Mouse (Mus musculus) midbrain, embryonic 13.5 days (tissue): Measurements from ENCODE around the gene Gadd45gip1. TPM values are rescaled to one million over a fixed set of nuclear protein-coding genes. Genes with fewer than 3 reads are reported as not detected.
A peak's percentile ranks its signal among the peaks of the same experiment; 100 is the strongest.

Experiments used
- ATAC-seq: fragments of 200-750 bp; cut with Nextera tagmentation; 2 replicates; pipeline ENCODE4 v1.8.0; 2017; ENCODE audit warnings: mild to moderate bottlenecking, moderate TSS enrichment, moderate library complexity
- H3K27ac ChIP-seq: fragments of 300-500 bp; sonication (generic); 2 replicates; pipeline ENCODE4 v1.5.1; 2015; ENCODE audit warnings: inconsistent platforms, mild to moderate bottlenecking, moderate library complexity
- H3K27me3 ChIP-seq: fragments of 300-500 bp; sonication (generic); 2 replicates; pipeline ENCODE4 v1.6.1; 2015; ENCODE audit warnings: mild to moderate bottlenecking, inconsistent platforms
- H3K36me3 ChIP-seq: fragments of 300-500 bp; sonication (generic); 2 replicates; pipeline ENCODE4 v1.6.1; 2015; ENCODE audit warnings: mild to moderate bottlenecking, inconsistent platforms
- H3K4me1 ChIP-seq: fragments of 300-500 bp; sonication (generic); replicated peaks from 2 replicates; pipeline ENCODE4 v1.6.1; 2015; ENCODE audit warnings: inconsistent platforms
- H3K4me2 ChIP-seq: fragments of 300-500 bp; sonication (generic); replicated peaks from 2 replicates; pipeline ENCODE4 v1.6.1; 2015; ENCODE audit warnings: moderate library complexity, mild to moderate bottlenecking, inconsistent platforms
- H3K4me3 ChIP-seq: fragments of 300-500 bp; sonication (generic); replicated peaks from 2 replicates; pipeline ENCODE4 v1.5.1; 2015; ENCODE audit warnings: mild to moderate bottlenecking, inconsistent platforms
- H3K9ac ChIP-seq: fragments of 300-500 bp; sonication (generic); replicated peaks from 2 replicates; pipeline ENCODE4 v1.6.1; 2015; ENCODE audit warnings: mild to moderate bottlenecking, inconsistent platforms
- H3K9me3 ChIP-seq: fragments of 300-500 bp; sonication (generic); 2 replicates; pipeline ENCODE4 v1.6.1; 2016; ENCODE audit warnings: mild to moderate bottlenecking, inconsistent platforms
- WGBS: fragments of 180-500 bp; shearing (Covaris S2); methylation state at CpG from one replicate; pipeline ENCODE4 v1.1.7; 2015; 5-methylcytosine and 5-hydroxymethylcytosine counted together
- polyA plus RNA-seq: library from polyadenylated mRNA; unstranded; fragments of >200 nt; fragmentation: Nextera tagmentation; extraction: Ambion mirVana; gene quantifications from 2 replicates; pipeline ENCODE4 v1.2.1, GENCODE M21; 2015

Gadd45gip1 gene
- polyA plus RNA-seq, 1 experiment from 2014 or later: 34.5 TPM

GRCm38 (mm10) chr8:84799136-84799931 is 32.0 kb upstream of the Gadd45gip1 start:
- Histone ChIP-seq H3K27ac (peak overlapping the region; percentile 74), H3K9ac (peak overlapping the region; percentile 82), H3K4me3 (peak overlapping the region; percentile 68), H3K4me1 (peaks cover 33% of the 10 kb centered on the region), H3K27me3 (peaks cover 98% of the 10 kb centered on the region), H3K36me3 (no peaks in the 10 kb centered on the region), H3K4me2 (peak overlapping the region; percentile 96), H3K9me3 (no peaks in the 10 kb centered on the region)
- ATAC-seq: 0 out of 2 replicates have a peak, but pooled peaks have one; percentile 12
- WGBS: under 1% methylated on average over 74 of the region's 108 CpGs

GRCm38 (mm10) chr8:84799999-84800831 is 31.1 kb upstream of the Gadd45gip1 start, which contains the start of gene Nfix:
Gene Nfix, minus strand, starts transcription at chr8:84800344.
- Histone ChIP-seq H3K4me3 (peak within 1 kb of the TSS; percentile 68), H3K4me1 (peaks cover 27% of the 10 kb centered on the region), H3K9me3 (no peaks in the 10 kb centered on the region), H3K9ac (peak within 1 kb of the TSS; percentile 82), H3K27ac (peak within 1 kb of the TSS; percentile 74), H3K27me3 (peaks cover 98% of the 10 kb centered on the region), H3K36me3 (no peaks in the 10 kb centered on the region), H3K4me2 (peak within 1 kb of the TSS; percentile 96)
- peak; percentile 25; the same call in 1 of the 2 replicates for ATAC-seq
- WGBS: 1% methylated on average over 51 of the region's 125 CpGs

- H3K27ac ChIP-seq: no peak overlapping the region
- no peak overlapping the region for H3K4me2 ChIP-seq
- no peaks in the 10 kb centered on the region for H3K36me3 ChIP-seq
- no peak overlapping the region for H3K9ac ChIP-seq
- peaks cover 17% of the 10 kb centered on the region for H3K4me1 ChIP-seq
- H3K9me3 ChIP-seq: no peaks in the 10 kb centered on the region
- WGBS: 94% methylated on average over 5 of the region's 5 CpGs
- peaks cover 86% of the 10 kb centered on the region for H3K27me3 ChIP-seq
- ATAC-seq: no peak
- no peak overlapping the region for H3K4me3 ChIP-seq
Observed at GRCm38 (mm10) chr8:84806031-84806430, 25.3 kb upstream of the Gadd45gip1 start.

GRCm38 (mm10) chr8:84809109-84809940 is 22.0 kb upstream of the Gadd45gip1 start:
- no peak for ATAC-seq
- WGBS: 58% methylated on average over 12 of the region's 12 CpGs
- H3K36me3 ChIP-seq: no peaks in the 10 kb centered on the region
- H3K4me1 ChIP-seq: peaks cover 41% of the 10 kb centered on the region
- peak overlapping the region; percentile 15 for H3K27ac ChIP-seq
- H3K4me3 ChIP-seq: no peak overlapping the region
- no peak overlapping the region for H3K4me2 ChIP-seq
- H3K9me3 ChIP-seq: no peaks in the 10 kb centered on the region
- H3K27me3 ChIP-seq: peaks cover 70% of the 10 kb centered on the region
- no peak overlapping the region for H3K9ac ChIP-seq

- no peak overlapping the region for H3K27ac ChIP-seq
- 77% methylated on average over 5 of the region's 5 CpGs for WGBS
- no peak overlapping the region for H3K4me3 ChIP-seq
- peaks cover 47% of the 10 kb centered on the region for H3K4me1 ChIP-seq
- no peaks in the 10 kb centered on the region for H3K36me3 ChIP-seq
- H3K9me3 ChIP-seq: no peaks in the 10 kb centered on the region
- peaks cover 70% of the 10 kb centered on the region for H3K27me3 ChIP-seq
- no peak overlapping the region for H3K9ac ChIP-seq
- H3K4me2 ChIP-seq: no peak overlapping the region
- no peak for ATAC-seq
Observed at GRCm38 (mm10) chr8:84809941-84810280, 21.4 kb upstream of the Gadd45gip1 start.

- H3K4me1 ChIP-seq: peaks cover 52% of the 10 kb centered on the region
- peak overlapping the region; percentile 55 for H3K4me2 ChIP-seq
- H3K27me3 ChIP-seq: peaks cover 62% of the 10 kb centered on the region
- no peaks in the 10 kb centered on the region for H3K36me3 ChIP-seq
- peak overlapping the region; percentile 32 for H3K4me3 ChIP-seq
- H3K27ac ChIP-seq: peak overlapping the region; percentile 58; the same call in 1 of the 2 replicates
- H3K9me3 ChIP-seq: no peaks in the 10 kb centered on the region
- ATAC-seq: peak; percentile 87
- under 1% methylated on average over 32 of the region's 32 CpGs for WGBS
- H3K9ac ChIP-seq: peak overlapping the region; percentile 28; the same call in 1 of the 2 replicates
Observed at GRCm38 (mm10) chr8:84810896-84811295, 20.4 kb upstream of the Gadd45gip1 start.

- ATAC-seq: no peak
- H3K36me3 ChIP-seq: no peaks in the 10 kb centered on the region
- H3K9me3 ChIP-seq: no peaks in the 10 kb centered on the region
- H3K9ac ChIP-seq: peak overlapping the region; percentile 28; the same call in 1 of the 2 replicates
- peaks cover 52% of the 10 kb centered on the region for H3K4me1 ChIP-seq
- peaks cover 58% of the 10 kb centered on the region for H3K27me3 ChIP-seq
- H3K27ac ChIP-seq: peak overlapping the region; percentile 58; the same call in 1 of the 2 replicates
- 10% methylated on average over 10 of the region's 10 CpGs for WGBS
- peak overlapping the region; percentile 55 for H3K4me2 ChIP-seq
- H3K4me3 ChIP-seq: peak overlapping the region; percentile 32
Observed at GRCm38 (mm10) chr8:84811303-84811702, 20.0 kb upstream of the Gadd45gip1 start.

- Histone ChIP-seq H3K27ac (peak overlapping the region; percentile 35; the same call in 1 of the 2 replicates), H3K4me3 (no peak overlapping the region), H3K9me3 (no peaks in the 10 kb centered on the region), H3K9ac (no peak overlapping the region), H3K27me3 (peaks cover 42% of the 10 kb centered on the region), H3K4me1 (peaks cover 52% of the 10 kb centered on the region), H3K4me2 (no peak overlapping the region), H3K36me3 (no peaks in the 10 kb centered on the region)
- ATAC-seq: no peak
- 2% methylated on average over 5 of the region's 5 CpGs for WGBS
Observed at GRCm38 (mm10) chr8:84813059-84813458, 18.3 kb upstream of the Gadd45gip1 start.

- H3K36me3 ChIP-seq: no peaks in the 10 kb centered on the region
- ATAC-seq: no peak
- H3K27me3 ChIP-seq: peaks cover 35% of the 10 kb centered on the region
- H3K4me3 ChIP-seq: no peak overlapping the region
- H3K4me1 ChIP-seq: peaks cover 52% of the 10 kb centered on the region
- peak overlapping the region; percentile 35 for H3K27ac ChIP-seq
- no peak overlapping the region; the same call in 1 of the 2 replicates for H3K9ac ChIP-seq
- no peaks in the 10 kb centered on the region for H3K9me3 ChIP-seq
- WGBS: 89% methylated on average over 3 of the region's 3 CpGs
- H3K4me2 ChIP-seq: no peak overlapping the region
Observed at GRCm38 (mm10) chr8:84813830-84814229, 17.5 kb upstream of the Gadd45gip1 start.

GRCm38 (mm10) chr8:84814240-84814554 is 17.1 kb upstream of the Gadd45gip1 start:
- Histone ChIP-seq H3K4me1 (peaks cover 49% of the 10 kb centered on the region), H3K9me3 (no peaks in the 10 kb centered on the region), H3K36me3 (no peaks in the 10 kb centered on the region), H3K9ac (0 out of 2 replicates have a peak overlapping the region, but pooled peaks have one; percentile 46), H3K27ac (peak overlapping the region; percentile 35), H3K27me3 (peaks cover 31% of the 10 kb centered on the region), H3K4me2 (no peak overlapping the region), H3K4me3 (no peak overlapping the region)
- ATAC-seq: peak; percentile 16
- WGBS: 66% methylated on average over 11 of the region's 11 CpGs
